Comparison of ENCODE assay signal across 24 mouse cellular contexts in genomic region chr6:139964895-139965294, GRCm38 (mm10).
A peak's percentile ranks its signal among the peaks of the same experiment; 100 is the strongest.
DNase-seq lines count a peak whose midpoint lies in the region; ATAC-seq lines count a peak whose summit lies in the region.
"Had no signal": no experiment of that assay in that cellular context is flagged by ENCODE, and none has a peak within 500 bp of the region (broad histone marks: within the 10 kb centered on the region; RNA-seq: fewer than 3 reads in every experiment).

No protein-coding gene starts in this region.

- H3K4me3 ChIP-seq in midbrain, embryonic 11.5 days (ENCODE audit: low read depth, low read length): no peak overlapping the region
- no peak overlapping the region for H3K4me3 ChIP-seq in midbrain, embryonic 13.5 days (replicated peaks)
- H3K4me3 ChIP-seq in neural tube, embryonic 12.5 days: no peak overlapping the region
- no peak overlapping the region for H3K4me3 ChIP-seq in neural tube, embryonic 14.5 days (ENCODE audit: low read depth, low read length)
- H3K4me3 ChIP-seq in forebrain, embryonic 14.5 days (ENCODE audit: low read depth, low read length): no peak overlapping the region
- H3K4me3 ChIP-seq: embryonic facial prominence, embryonic 13.5 days; embryonic facial prominence, embryonic 15.5 days; erythroblast, embryonic 14.5 days; forebrain, embryonic 10.5 days; forebrain, embryonic 12.5 days; forebrain, embryonic 15.5 days had no signal

- 84% methylated on average over 3 of the region's 3 CpGs for WGBS in midbrain, embryonic 11.5 days
- 86% methylated on average over 3 of the region's 3 CpGs for WGBS in midbrain, embryonic 13.5 days
- 70% methylated on average over 3 of the region's 3 CpGs for WGBS in neural tube, embryonic 12.5 days
- WGBS in neural tube, embryonic 14.5 days: 59% methylated on average over 3 of the region's 3 CpGs
- WGBS in forebrain, embryonic 14.5 days: 91% methylated on average over 3 of the region's 3 CpGs

- H3K9me3 ChIP-seq in midbrain, embryonic 11.5 days (ENCODE audit: control insufficient read depth, low read length): no peaks in the 10 kb centered on the region
- H3K9me3 ChIP-seq in midbrain, embryonic 13.5 days: no peaks in the 10 kb centered on the region
- no peaks in the 10 kb centered on the region for H3K9me3 ChIP-seq in neural tube, embryonic 12.5 days
- H3K9me3 ChIP-seq in neural tube, embryonic 14.5 days (ENCODE audit: control insufficient read depth, low read length): no peaks in the 10 kb centered on the region
- no peaks in the 10 kb centered on the region for H3K9me3 ChIP-seq in forebrain, embryonic 14.5 days (replicated peaks; ENCODE audit: control insufficient read depth, low read length)
- H3K9me3 ChIP-seq: embryonic facial prominence, embryonic 13.5 days; embryonic facial prominence, embryonic 15.5 days; forebrain, embryonic 10.5 days; forebrain, embryonic 12.5 days; forebrain, embryonic 15.5 days had no signal

- no peak overlapping the region for H3K4me2 ChIP-seq in midbrain, embryonic 11.5 days
- no peak overlapping the region for H3K4me2 ChIP-seq in midbrain, embryonic 13.5 days (replicated peaks)
- no peak overlapping the region for H3K4me2 ChIP-seq in neural tube, embryonic 12.5 days (replicated peaks)
- H3K4me2 ChIP-seq in neural tube, embryonic 14.5 days (ENCODE audit: low read depth, low read length): no peak overlapping the region
- H3K4me2 ChIP-seq in forebrain, embryonic 14.5 days (ENCODE audit: low read length): no peak overlapping the region
- H3K4me2 ChIP-seq: embryonic facial prominence, embryonic 13.5 days; embryonic facial prominence, embryonic 15.5 days; forebrain, embryonic 12.5 days; forebrain, embryonic 15.5 days had no signal

- no peak for ATAC-seq in midbrain, embryonic 11.5 days (ENCODE audit: low FRiP score)
- ATAC-seq in midbrain, embryonic 13.5 days: no peak
- ATAC-seq in neural tube, embryonic 12.5 days (ENCODE audit: low FRiP score, low read depth): peak; percentile 48; the same call in 1 of the 2 replicates
- peak; percentile 24; the same call in 1 of the 2 replicates for ATAC-seq in neural tube, embryonic 14.5 days (ENCODE audit: low read depth)
- no peak for ATAC-seq in forebrain, embryonic 14.5 days
- ATAC-seq: forebrain, embryonic 15.5 days; forebrain, postnatal 0 days had no signal

- DNase-seq in midbrain, embryonic 11.5 days (ENCODE audit: low spot score, missing footprints): peak; percentile 66
- DNase-seq in urinary bladder, postnatal 25 days (ENCODE audit: low spot score): no peak
- no peak for DNase-seq in forebrain, embryonic 14.5 days (ENCODE audit: low spot score)
- DNase-seq: adrenal gland, adult 2 months; adrenal gland, postnatal 10 days; adrenal gland, postnatal 25 days; B cell, adult 2 months; cerebellum, adult 11 months; cerebellum, adult 18-20 months; cerebellum, adult 8-10 months; cerebellum, adult 9-11 months; cerebellum, postnatal 14 days; cerebellum, postnatal 36 days; embryo, embryonic 11 days; forebrain, postnatal 0 days had no signal

- H3K36me3 ChIP-seq in midbrain, embryonic 11.5 days (ENCODE audit: control insufficient read depth, insufficient read depth, low read length): no peaks in the 10 kb centered on the region
- H3K36me3 ChIP-seq in midbrain, embryonic 13.5 days: no peaks in the 10 kb centered on the region
- no peaks in the 10 kb centered on the region for H3K36me3 ChIP-seq in neural tube, embryonic 12.5 days
- H3K36me3 ChIP-seq in neural tube, embryonic 14.5 days (ENCODE audit: control insufficient read depth, insufficient read depth, low read length): no peaks in the 10 kb centered on the region
- no peaks in the 10 kb centered on the region for H3K36me3 ChIP-seq in forebrain, embryonic 14.5 days (ENCODE audit: control insufficient read depth, insufficient read depth, low read length)
- H3K36me3 ChIP-seq: embryonic facial prominence, embryonic 13.5 days; embryonic facial prominence, embryonic 15.5 days; forebrain, embryonic 10.5 days; forebrain, embryonic 12.5 days; forebrain, embryonic 15.5 days had no signal

- peaks cover 9% of the 10 kb centered on the region for H3K4me1 ChIP-seq in midbrain, embryonic 11.5 days (ENCODE audit: control insufficient read depth, insufficient read depth, low read length)
- H3K4me1 ChIP-seq in midbrain, embryonic 13.5 days (replicated peaks): peaks cover 14% of the 10 kb centered on the region
- H3K4me1 ChIP-seq in neural tube, embryonic 12.5 days: no peaks in the 10 kb centered on the region
- H3K4me1 ChIP-seq in neural tube, embryonic 14.5 days (ENCODE audit: control insufficient read depth, insufficient read depth, low read length): no peaks in the 10 kb centered on the region
- 0 out of 2 replicates have a peak, but pooled peaks cover 5% of the 10 kb centered on the region for H3K4me1 ChIP-seq in forebrain, embryonic 14.5 days (ENCODE audit: control insufficient read depth, insufficient read depth, low read length)
- H3K4me1 ChIP-seq: embryonic facial prominence, embryonic 13.5 days; embryonic facial prominence, embryonic 15.5 days had no signal

- H3K27me3 ChIP-seq in midbrain, embryonic 11.5 days (ENCODE audit: control insufficient read depth, insufficient read depth, low read length): no peaks in the 10 kb centered on the region
- H3K27me3 ChIP-seq in midbrain, embryonic 13.5 days: no peaks in the 10 kb centered on the region
- no peaks in the 10 kb centered on the region for H3K27me3 ChIP-seq in neural tube, embryonic 12.5 days (replicated peaks)
- no peaks in the 10 kb centered on the region for H3K27me3 ChIP-seq in neural tube, embryonic 14.5 days (ENCODE audit: control insufficient read depth, insufficient read depth, low read length)
- no peaks in the 10 kb centered on the region for H3K27me3 ChIP-seq in forebrain, embryonic 14.5 days (replicated peaks; ENCODE audit: control insufficient read depth, insufficient read depth, low read length)
- H3K27me3 ChIP-seq: embryonic facial prominence, embryonic 13.5 days; embryonic facial prominence, embryonic 15.5 days; forebrain, embryonic 12.5 days; forebrain, embryonic 15.5 days had no signal

- H3K9ac ChIP-seq in midbrain, embryonic 11.5 days (ENCODE audit: low read length): no peak overlapping the region
- no peak overlapping the region for H3K9ac ChIP-seq in midbrain, embryonic 13.5 days (replicated peaks)
- H3K9ac ChIP-seq in neural tube, embryonic 12.5 days: no peak overlapping the region
- no peak overlapping the region for H3K9ac ChIP-seq in neural tube, embryonic 14.5 days (replicated peaks; ENCODE audit: low read depth, low read length)
- H3K9ac ChIP-seq in forebrain, embryonic 14.5 days (ENCODE audit: low read length): no peak overlapping the region
- H3K9ac ChIP-seq: embryonic facial prominence, embryonic 13.5 days; embryonic facial prominence, embryonic 15.5 days; forebrain, embryonic 12.5 days; forebrain, embryonic 15.5 days; forebrain, postnatal 0 days had no signal

- H3K27ac ChIP-seq in midbrain, embryonic 11.5 days (ENCODE audit: low read depth, low read length): no peak overlapping the region
- no peak overlapping the region for H3K27ac ChIP-seq in midbrain, embryonic 13.5 days
- no peak overlapping the region for H3K27ac ChIP-seq in neural tube, embryonic 12.5 days
- no peak overlapping the region for H3K27ac ChIP-seq in neural tube, embryonic 14.5 days (ENCODE audit: low read depth, low read length)
- H3K27ac ChIP-seq in forebrain, embryonic 14.5 days (ENCODE audit: low read depth, low read length): no peak overlapping the region
- H3K27ac ChIP-seq: embryonic facial prominence, embryonic 13.5 days; embryonic facial prominence, embryonic 15.5 days; forebrain, embryonic 10.5 days; forebrain, embryonic 12.5 days; forebrain, embryonic 15.5 days had no signal

Comparison
In these comparisons a context has a peak if more than half of its experiments do, and no peak if none do; other contexts are left out.
1. ATAC-seq: peak in neural tube, embryonic 12.5 days (single experiment) and neural tube, embryonic 14.5 days (single experiment); none in midbrain, embryonic 11.5 days (single experiment), midbrain, embryonic 13.5 days (single experiment) and forebrain, embryonic 14.5 days (single experiment).